Mouse (Mus musculus) lung, postnatal 36 days (tissue): ENCODE results near the gene Myo3a.
"Not testable (repeated sequence)": the region's sequence is repeated elsewhere in the genome, so short reads cannot be mapped to it uniquely, and the experiment has no call there.

Experiments
- DNase-seq: peaks from one replicate; pipeline ENCODE4 v3.0.0; 2022; ENCODE audit warnings: mixed read lengths

The Myo3a gene

GRCm38 (mm10) chr2:22227308-22227707 is at the start of gene Myo3a:
TSS of gene Myo3a (plus strand) at chr2:22227503.
- no peak for DNase-seq

- no peak for DNase-seq
Measured at GRCm38 (mm10) chr2:22250462-22250861, 23.2 kb downstream of the Myo3a start.

GRCm38 (mm10) chr2:22251045-22251444 is 23.7 kb downstream of the Myo3a start:
- DNase-seq: no peak

GRCm38 (mm10) chr2:22255600-22255999 is 28.3 kb downstream of the Myo3a start:
- DNase-seq: no peak

- DNase-seq: no peak
Measured at GRCm38 (mm10) chr2:22271555-22271954, 44.3 kb downstream of the Myo3a start.

GRCm38 (mm10) chr2:22285366-22285765 is 58.1 kb downstream of the Myo3a start:
- no peak for DNase-seq

- DNase-seq: no peak
Measured at GRCm38 (mm10) chr2:22285777-22286176, 58.5 kb downstream of the Myo3a start.

- no peak for DNase-seq
Measured at GRCm38 (mm10) chr2:22293579-22294446, 66.5 kb downstream of the Myo3a start.

- DNase-seq: no peak
Measured at GRCm38 (mm10) chr2:22294447-22294738, 67.1 kb downstream of the Myo3a start.

- no peak for DNase-seq
Measured at GRCm38 (mm10) chr2:22297913-22298312, 70.6 kb downstream of the Myo3a start.

- DNase-seq: no peak
Measured at GRCm38 (mm10) chr2:22338269-22338857, 111.1 kb downstream of the Myo3a start.

- not testable (repeated sequence) for DNase-seq
Measured at GRCm38 (mm10) chr2:22410511-22410910, 183.2 kb downstream of the Myo3a start.

GRCm38 (mm10) chr2:22548421-22548820 is 321.1 kb downstream of the Myo3a start:
- no peak for DNase-seq

GRCm38 (mm10) chr2:22587469-22588169 is 360.3 kb downstream of the Myo3a start:
- DNase-seq: not testable (repeated sequence)

GRCm38 (mm10) chr2:22588170-22588541 is 360.9 kb downstream of the Myo3a start:
- DNase-seq: not testable (repeated sequence)

GRCm38 (mm10) chr2:22588673-22589381 is 361.5 kb downstream of the Myo3a start:
- DNase-seq: not testable (repeated sequence)

- not testable (repeated sequence) for DNase-seq
Measured at GRCm38 (mm10) chr2:22589382-22590205, 362.3 kb downstream of the Myo3a start.

GRCm38 (mm10) chr2:22590206-22590490 is 362.8 kb downstream of the Myo3a start:
- no peak for DNase-seq

GRCm38 (mm10) chr2:22617951-22618350 is 390.6 kb downstream of the Myo3a start:
- DNase-seq: no peak

- DNase-seq: no peak
Measured at GRCm38 (mm10) chr2:22619416-22619815, 392.1 kb downstream of the Myo3a start.

- no peak for DNase-seq
Measured at GRCm38 (mm10) chr2:22620030-22620429, 392.7 kb downstream of the Myo3a start.

GRCm38 (mm10) chr2:22620534-22620933 is 393.2 kb downstream of the Myo3a start:
- no peak for DNase-seq
